Mouse (Mus musculus): ENCODE measurements around the gene Rabggtb. TPM values are rescaled to one million over a fixed set of nuclear protein-coding genes. Genes with fewer than 3 reads are reported as not detected.

The Rabggtb gene
- polyA plus RNA-seq, 1 experiment from 2014 or later = 45.8 TPM

DNA sequence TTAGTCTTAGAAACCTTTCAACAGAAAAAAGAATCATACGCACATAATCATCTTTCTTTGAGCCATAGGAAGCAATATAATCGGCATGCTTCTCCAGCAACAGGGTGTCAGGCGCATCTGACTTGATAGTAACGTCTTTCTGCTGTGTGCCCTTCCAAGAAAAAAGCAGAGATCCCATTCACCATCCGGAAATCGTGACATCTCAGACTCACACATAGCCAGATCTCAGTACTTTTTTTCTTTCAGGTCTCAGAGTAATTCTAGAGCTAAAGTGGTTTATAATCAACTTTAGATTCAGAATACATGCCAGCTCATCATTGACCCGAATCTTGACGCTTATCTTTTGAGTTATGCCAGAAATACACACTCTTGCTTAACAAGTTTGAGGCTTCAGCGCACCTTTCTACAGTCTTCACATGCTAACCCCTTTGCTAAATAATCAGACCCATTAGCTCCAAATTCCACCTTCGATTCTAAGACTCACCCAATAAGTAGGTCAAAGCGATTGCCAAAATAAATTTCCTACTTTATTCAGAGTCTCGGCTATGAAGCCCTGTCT lies 848 bp downstream of the Rabggtb start:
- Histone ChIP-seq H3K36me3 (replicated peaks) (peaks cover 45% of the 10 kb centered on the region), H3K27ac (peak overlapping the region; percentile 89; the same call in 1 of the 2 replicates)
- WGBS = 8% methylated on average over 12 of the region's 12 CpGs

DNA sequence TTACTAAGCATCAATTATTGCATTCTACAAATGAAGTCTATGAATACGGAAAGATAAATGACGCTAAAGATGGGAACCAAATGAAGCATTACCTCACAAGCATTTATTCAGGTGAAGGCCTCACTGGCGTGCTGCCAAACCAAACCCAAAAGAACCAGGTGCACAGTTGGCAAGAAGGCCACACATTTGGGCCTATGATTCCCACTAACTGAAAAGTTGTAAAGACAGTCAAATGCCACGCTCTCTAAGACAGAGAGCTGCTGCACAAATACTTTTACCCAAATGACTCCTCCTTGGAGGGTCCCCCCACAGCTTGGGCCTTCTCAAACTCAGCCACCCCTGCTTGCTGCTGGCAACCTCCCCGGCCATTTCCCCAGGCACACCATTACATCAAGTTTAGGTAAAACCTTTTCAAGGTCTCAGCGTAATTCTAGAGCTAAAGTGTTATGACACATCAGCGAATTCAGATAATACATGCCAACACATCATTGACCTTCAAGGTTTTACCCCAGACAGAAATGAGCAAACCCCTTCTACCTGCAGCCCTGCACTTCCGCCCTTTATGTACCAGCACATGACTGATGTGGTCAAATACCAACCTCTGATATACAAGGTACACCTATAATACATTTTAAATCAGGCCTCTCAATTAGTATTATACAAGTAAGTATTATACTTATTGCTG lies 1.5 kb downstream of the Rabggtb start:
- peaks cover 53% of the 10 kb centered on the region for H3K4me1 ChIP-seq
- H3K27me3 ChIP-seq = no peaks in the 10 kb centered on the region
- peak overlapping the region; percentile 94 for H3K9ac ChIP-seq
- ATAC-seq (ENCODE audit: low FRiP score) = no peak
- WGBS = 50% methylated on average over 8 of the region's 8 CpGs
- no peaks in the 10 kb centered on the region for H3K9me3 ChIP-seq
- H3K4me3 ChIP-seq (replicated peaks) = peak overlapping the region; percentile 88
- no peak overlapping the region for H3K27ac ChIP-seq
- peaks cover 51% of the 10 kb centered on the region for H3K36me3 ChIP-seq (replicated peaks)
- peak overlapping the region; percentile 71 for H3K4me2 ChIP-seq

More for the DNA sequence above, 848 bp downstream of the Rabggtb start:
- peak overlapping the region; percentile 94 for H3K9ac ChIP-seq
- no peaks in the 10 kb centered on the region for H3K27me3 ChIP-seq
- ATAC-seq (ENCODE audit: low FRiP score) = no peak
- peak overlapping the region; percentile 71 for H3K4me2 ChIP-seq
- H3K4me1 ChIP-seq = peaks cover 53% of the 10 kb centered on the region
- peak overlapping the region; percentile 88 for H3K4me3 ChIP-seq (replicated peaks)
- H3K9me3 ChIP-seq = no peaks in the 10 kb centered on the region

DNA sequence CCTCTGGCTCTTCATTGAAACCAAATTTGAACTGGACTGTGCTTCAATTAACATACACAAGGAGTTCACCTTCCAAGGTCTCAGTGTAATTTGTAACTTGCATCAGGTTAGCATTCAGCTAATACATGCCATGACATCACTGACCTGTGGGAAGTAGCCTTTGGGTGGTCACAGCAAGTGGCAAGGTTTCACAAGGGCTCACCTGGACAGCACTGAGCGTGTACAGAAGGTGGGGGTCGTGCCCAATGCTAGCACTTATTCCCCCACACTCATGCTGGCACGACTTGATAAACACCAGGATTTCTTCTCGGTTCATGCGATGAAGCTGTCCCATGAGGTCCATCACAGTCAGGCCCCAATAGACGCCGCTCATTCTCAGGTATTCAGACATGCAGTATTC lies 2.3 kb downstream of the Rabggtb start:
- peaks cover 53% of the 10 kb centered on the region for H3K4me1 ChIP-seq
- H3K36me3 ChIP-seq (replicated peaks) = peaks cover 59% of the 10 kb centered on the region

DNA sequence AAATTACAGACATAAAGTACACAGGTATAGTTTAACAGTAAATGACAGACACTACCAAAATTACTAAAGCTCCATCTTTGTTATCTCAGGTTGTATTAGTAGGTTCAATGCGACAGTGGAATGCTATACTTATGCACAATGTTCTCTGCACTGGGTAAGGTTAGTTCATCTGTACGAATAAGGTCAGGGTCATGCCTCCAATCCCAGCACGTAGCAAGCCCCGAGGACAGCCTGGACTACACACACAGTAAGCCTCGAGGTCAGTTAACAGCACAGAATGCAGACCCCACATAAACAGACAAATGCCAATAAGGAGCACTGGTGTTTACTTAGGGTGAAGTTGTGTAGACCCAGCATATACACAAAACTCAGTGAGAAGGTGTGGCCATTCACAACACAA lies 3.9 kb downstream of the Rabggtb start:
- peaks cover 52% of the 10 kb centered on the region for H3K4me1 ChIP-seq
- WGBS = 91% methylated on average over 5 of the region's 5 CpGs
- no peak overlapping the region for H3K27ac ChIP-seq
- H3K4me2 ChIP-seq = no peak overlapping the region; the same call in 1 of the 2 replicates
- no peak overlapping the region for H3K4me3 ChIP-seq (replicated peaks)
- no peak for ATAC-seq (ENCODE audit: low FRiP score)
- no peaks in the 10 kb centered on the region for H3K9me3 ChIP-seq
- H3K9ac ChIP-seq = no peak overlapping the region
- H3K27me3 ChIP-seq = no peaks in the 10 kb centered on the region
- H3K36me3 ChIP-seq (replicated peaks) = peaks cover 75% of the 10 kb centered on the region

More for the DNA sequence above, 2.3 kb downstream of the Rabggtb start:
- 86% methylated on average over 7 of the region's 7 CpGs for WGBS
- peak overlapping the region; percentile 71 for H3K4me2 ChIP-seq
- no peaks in the 10 kb centered on the region for H3K27me3 ChIP-seq
- 0 out of 2 replicates have a peak overlapping the region, but pooled peaks have one; percentile 94 for H3K9ac ChIP-seq
- H3K4me3 ChIP-seq (replicated peaks) = peak overlapping the region; percentile 88; the same call in 1 of the 2 replicates
- H3K9me3 ChIP-seq = no peaks in the 10 kb centered on the region
- H3K27ac ChIP-seq = no peak overlapping the region
- no peak for ATAC-seq (ENCODE audit: low FRiP score)

DNA sequence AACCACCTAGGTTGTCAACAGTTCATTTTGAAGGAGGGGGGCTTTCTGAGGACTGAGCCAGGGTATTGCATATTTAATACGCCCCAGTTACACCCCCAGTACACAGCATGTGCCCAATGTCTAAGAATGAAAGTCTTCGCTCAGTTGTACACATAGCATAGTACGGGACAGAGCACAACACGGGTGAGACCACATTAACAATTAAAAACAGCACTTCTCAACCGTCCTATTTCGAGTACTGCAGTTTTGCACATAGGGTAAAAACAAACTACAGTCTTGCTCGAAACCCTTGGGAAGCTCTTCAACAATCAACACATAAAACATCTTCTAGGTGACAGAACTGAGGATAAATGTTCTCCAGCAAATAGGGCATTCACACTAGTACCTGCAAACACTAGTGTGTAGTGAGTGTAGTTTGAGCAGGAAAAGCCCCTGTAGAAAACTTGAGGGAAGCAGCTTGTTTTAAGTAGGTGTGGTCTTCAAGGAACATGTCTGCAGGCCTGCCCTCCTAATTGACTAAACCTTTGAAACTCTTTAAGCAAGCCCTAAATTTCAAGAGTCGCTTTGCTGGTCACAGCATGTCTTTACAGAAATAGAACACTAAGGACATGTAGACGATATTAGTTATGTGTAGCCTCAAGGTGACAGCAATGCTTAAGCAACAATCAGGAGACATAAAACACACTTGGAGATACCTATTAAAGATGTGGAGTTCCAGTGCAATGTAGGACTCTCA lies 6.5 kb downstream of the Rabggtb start, which contains the start of gene Msh4:
Gene Msh4 (minus strand): TSS at position 3 of the 736 bp plus-strand sequence.
- Histone ChIP-seq H3K27ac (no peak within 1 kb of the TSS), H3K4me3 (replicated peaks) (no peak within 1 kb of the TSS), H3K9ac (no peak within 1 kb of the TSS), H3K36me3 (replicated peaks) (peaks cover 79% of the 10 kb centered on the region), H3K4me1 (peaks cover 37% of the 10 kb centered on the region), H3K27me3 (no peaks in the 10 kb centered on the region), H3K9me3 (no peaks in the 10 kb centered on the region), H3K4me2 (no peak within 1 kb of the TSS)
- 86% methylated on average over 9 of the region's 9 CpGs for WGBS
- ATAC-seq (ENCODE audit: low FRiP score) = peak; percentile 8; the same call in 1 of the 2 replicates

DNA sequence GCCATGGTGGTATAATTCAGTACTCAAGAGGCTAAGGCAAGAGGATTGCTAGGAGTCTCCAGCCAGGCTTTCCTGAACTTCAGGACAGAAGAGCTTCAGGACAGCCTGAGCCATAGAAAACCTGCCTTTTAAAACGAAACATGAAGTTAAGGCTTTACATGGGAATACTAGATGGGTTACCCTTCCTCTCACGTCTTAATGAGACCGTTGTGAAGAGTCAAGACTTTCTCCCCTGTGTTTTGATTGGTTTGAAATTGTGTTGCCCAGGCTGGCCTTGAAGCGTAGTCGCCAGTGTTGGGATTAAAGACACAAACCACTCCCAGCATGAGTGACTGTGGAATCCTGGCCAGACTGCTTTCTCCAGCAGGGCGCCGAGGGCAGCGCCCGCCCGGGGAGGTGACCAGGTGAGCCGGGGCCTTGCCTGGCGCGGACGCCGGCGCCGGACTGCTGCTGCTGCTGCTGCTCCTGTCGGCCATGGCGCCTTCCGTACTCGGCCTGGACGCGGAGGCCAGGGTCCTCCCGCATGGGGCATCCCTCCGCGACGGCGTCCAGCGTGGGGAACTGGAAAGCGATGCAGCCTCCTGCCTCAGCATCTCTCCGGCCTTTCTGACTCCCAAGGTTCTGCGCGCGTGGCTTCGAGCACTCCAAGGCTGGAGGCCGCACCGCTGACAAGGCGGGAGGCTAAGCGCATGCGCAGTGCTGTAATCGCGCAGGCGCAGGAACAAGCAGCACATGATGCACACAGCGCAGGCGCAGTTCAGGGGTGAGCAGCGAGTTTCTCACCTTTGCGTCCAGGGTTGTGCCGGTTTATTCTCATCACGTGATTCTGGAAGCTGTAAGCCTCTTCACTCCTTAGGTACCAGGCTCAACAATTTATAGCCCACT lies 7.3 kb downstream of the Rabggtb start:
- peaks cover 71% of the 10 kb centered on the region for H3K36me3 ChIP-seq (replicated peaks)
- 87% methylated on average over 49 of the region's 49 CpGs for WGBS

GRCm38 (mm10) chr3:153904586-153904985 lies 8.2 kb downstream of the Rabggtb start:
- ATAC-seq (ENCODE audit: low FRiP score) = peak; percentile 47; the same call in 1 of the 2 replicates
- peaks cover 62% of the 10 kb centered on the region for H3K36me3 ChIP-seq (replicated peaks)
- 64% methylated on average over 6 of the region's 6 CpGs for WGBS

More for the DNA sequence above, 7.3 kb downstream of the Rabggtb start:
- Histone ChIP-seq H3K9ac (no peak overlapping the region), H3K27ac (no peak overlapping the region), H3K4me2 (no peak overlapping the region), H3K27me3 (no peaks in the 10 kb centered on the region), H3K4me3 (replicated peaks) (no peak overlapping the region), H3K4me1 (peaks cover 29% of the 10 kb centered on the region), H3K9me3 (no peaks in the 10 kb centered on the region)
- ATAC-seq (ENCODE audit: low FRiP score) = peak; percentile 28; the same call in 1 of the 2 replicates

GRCm38 (mm10) chr3:153902595-153902994 lies 10.2 kb downstream of the Rabggtb start:
- no peaks in the 10 kb centered on the region for H3K9me3 ChIP-seq
- H3K9ac ChIP-seq = no peak overlapping the region
- no peak for ATAC-seq (ENCODE audit: low FRiP score)
- H3K36me3 ChIP-seq (replicated peaks) = peaks cover 42% of the 10 kb centered on the region
- H3K27ac ChIP-seq = 0 out of 2 replicates have a peak overlapping the region, but pooled peaks have one; percentile 14
- H3K4me3 ChIP-seq (replicated peaks) = no peak overlapping the region
- H3K4me1 ChIP-seq = 0 out of 2 replicates have a peak, but pooled peaks cover 2% of the 10 kb centered on the region
- WGBS = 76% methylated on average over 3 of the region's 3 CpGs
- H3K4me2 ChIP-seq = no peak overlapping the region
- no peaks in the 10 kb centered on the region for H3K27me3 ChIP-seq

More at GRCm38 (mm10) chr3:153904586-153904985, 8.2 kb downstream of the Rabggtb start:
- peaks cover 20% of the 10 kb centered on the region for H3K4me1 ChIP-seq
- H3K4me3 ChIP-seq (replicated peaks) = no peak overlapping the region
- H3K27me3 ChIP-seq = no peaks in the 10 kb centered on the region
- H3K4me2 ChIP-seq = no peak overlapping the region
- no peak overlapping the region for H3K27ac ChIP-seq
- H3K9me3 ChIP-seq = no peaks in the 10 kb centered on the region
- no peak overlapping the region for H3K9ac ChIP-seq

- no peak overlapping the region for H3K4me2 ChIP-seq
- H3K27ac ChIP-seq = no peak overlapping the region
- no peak overlapping the region for H3K9ac ChIP-seq
- H3K4me1 ChIP-seq = no peaks in the 10 kb centered on the region
- no peaks in the 10 kb centered on the region for H3K9me3 ChIP-seq
- no peaks in the 10 kb centered on the region for H3K27me3 ChIP-seq
- no peak for ATAC-seq (ENCODE audit: low FRiP score)
- peaks cover 35% of the 10 kb centered on the region for H3K36me3 ChIP-seq (replicated peaks)
- 90% methylated on average over 1 of the region's 1 CpGs for WGBS
- H3K4me3 ChIP-seq (replicated peaks) = no peak overlapping the region
Observed at GRCm38 (mm10) chr3:153901904-153902303, 10.9 kb downstream of the Rabggtb start.

DNA sequence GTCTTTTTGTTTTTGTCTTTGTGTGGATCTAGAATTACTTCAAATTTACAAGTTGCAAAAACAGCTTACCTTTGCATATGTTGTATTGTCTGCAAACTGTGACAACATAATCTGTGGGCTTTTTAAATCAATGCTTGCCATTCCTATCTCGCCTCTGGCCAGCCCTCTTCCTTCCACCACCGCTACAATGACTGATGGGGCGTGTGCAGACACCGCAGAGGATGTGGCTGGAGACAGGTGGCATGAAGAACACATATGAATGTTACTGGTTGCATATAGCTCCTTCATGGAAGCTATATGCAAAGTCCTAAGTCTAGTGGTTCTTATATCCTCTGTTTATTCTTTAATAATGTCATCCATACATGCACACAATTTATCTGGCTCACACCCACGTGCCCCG lies 15.6 kb downstream of the Rabggtb start:
- Histone ChIP-seq H3K36me3 (replicated peaks) (no peaks in the 10 kb centered on the region), H3K9me3 (no peaks in the 10 kb centered on the region), H3K4me2 (no peak overlapping the region), H3K4me3 (replicated peaks) (no peak overlapping the region), H3K27me3 (no peaks in the 10 kb centered on the region), H3K27ac (no peak overlapping the region), H3K9ac (no peak overlapping the region), H3K4me1 (no peaks in the 10 kb centered on the region)
- WGBS = 79% methylated on average over 6 of the region's 6 CpGs
- ATAC-seq (ENCODE audit: low FRiP score) = no peak

DNA sequence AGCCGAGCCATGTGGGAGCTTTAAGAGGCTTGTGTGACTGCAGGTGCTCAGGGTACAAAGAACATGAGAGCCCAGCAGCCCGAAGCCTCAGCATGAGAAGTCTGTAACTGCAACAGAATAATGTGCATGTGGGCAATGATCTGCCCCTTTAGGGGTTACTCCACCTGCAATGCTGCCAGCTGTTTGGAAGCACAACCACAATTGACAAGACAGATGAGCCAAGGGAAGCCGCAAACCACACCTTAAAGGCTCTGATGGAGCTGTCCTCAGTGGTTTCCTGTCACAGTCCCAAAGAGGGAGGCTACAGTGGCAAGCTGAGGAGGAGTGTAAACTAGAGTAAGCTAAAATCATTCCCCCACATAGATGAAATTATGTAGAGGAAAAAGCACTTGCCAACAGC lies 17.4 kb downstream of the Rabggtb start:
- WGBS = 92% methylated on average over 3 of the region's 3 CpGs
- Histone ChIP-seq H3K4me2 (no peak overlapping the region), H3K4me3 (replicated peaks) (no peak overlapping the region), H3K27me3 (no peaks in the 10 kb centered on the region), H3K27ac (no peak overlapping the region), H3K36me3 (replicated peaks) (no peaks in the 10 kb centered on the region), H3K9me3 (no peaks in the 10 kb centered on the region), H3K4me1 (no peaks in the 10 kb centered on the region), H3K9ac (no peak overlapping the region)
- ATAC-seq (ENCODE audit: low FRiP score) = no peak

Data from forebrain, embryonic 12.5 days (tissue).